Mouse (Mus musculus): ENCODE data around the gene Tmem151b. TPM values are rescaled to one million over a fixed set of nuclear protein-coding genes. Genes with fewer than 3 reads are reported as not detected.

Tmem151b gene
- polyA plus RNA-seq, 1 experiment from 2014 or later, result 4.7 TPM

DNA sequence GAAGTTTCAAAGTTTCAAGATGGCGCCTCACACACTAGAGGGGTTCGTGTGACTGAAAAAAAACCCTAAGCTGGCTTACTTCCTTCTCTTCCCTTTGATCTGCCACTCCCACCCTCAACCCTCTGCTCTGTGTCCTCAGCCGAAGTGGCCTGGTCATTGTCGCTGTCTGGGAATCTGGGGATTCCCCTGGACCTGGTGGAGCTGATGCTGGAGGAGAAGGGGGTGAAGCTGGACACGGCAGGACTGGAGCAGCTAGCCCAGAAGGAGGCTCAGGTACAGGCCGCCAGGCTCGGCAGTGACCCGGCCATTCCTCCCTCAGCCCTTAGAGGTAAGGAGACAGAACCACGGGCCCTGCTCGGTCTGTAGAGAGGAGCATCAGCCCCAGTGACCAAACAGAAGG lies 33.7 kb downstream of the Tmem151b start:
- H3K4me2 ChIP-seq, result no peak overlapping the region
- 78% methylated on average over 10 of the region's 10 CpGs for WGBS

DNA sequence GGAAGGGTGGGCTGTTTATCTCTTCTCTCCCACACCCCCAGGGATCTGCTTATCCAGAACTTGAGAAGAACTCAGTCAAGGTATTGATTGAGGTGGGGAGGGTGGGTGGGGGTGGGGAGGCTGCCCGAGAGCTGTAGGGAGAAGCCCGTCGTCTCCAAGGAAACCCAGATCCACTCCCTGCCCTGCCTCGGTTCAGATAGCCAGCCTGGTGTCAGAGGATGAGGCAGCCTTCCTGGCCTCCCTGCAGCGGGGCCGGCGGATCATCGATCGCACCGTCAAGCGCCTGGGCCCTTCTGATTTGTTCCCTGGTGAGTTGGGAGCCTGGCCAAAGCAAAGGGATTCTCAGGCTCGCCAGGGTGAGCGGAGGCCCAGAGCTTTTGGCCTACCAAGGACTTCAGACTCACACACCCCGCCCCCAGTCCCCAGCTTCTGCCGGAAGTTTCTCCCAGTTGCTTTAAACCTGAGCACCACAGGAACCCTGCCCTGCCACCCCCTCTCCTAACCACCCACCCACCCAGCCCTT lies 34.2 kb downstream of the Tmem151b start:
- Histone ChIP-seq H3K4me1 (no peaks in the 10 kb centered on the region), H3K36me3 (peaks cover 37% of the 10 kb centered on the region), H3K9me3 (no peaks in the 10 kb centered on the region), H3K4me2 (no peak overlapping the region), H3K27me3 (no peaks in the 10 kb centered on the region), H3K27ac (no peak overlapping the region), H3K9ac (no peak overlapping the region), H3K4me3 (no peak overlapping the region)
- no peak for ATAC-seq (ENCODE audit: insufficient number of reproducible peaks, low FRiP score, low TSS enrichment, low read depth)
- WGBS, result 61% methylated on average over 15 of the region's 15 CpGs

More for the DNA sequence above, 33.7 kb downstream of the Tmem151b start:
- H3K9ac ChIP-seq, result no peak overlapping the region
- no peak for ATAC-seq (ENCODE audit: insufficient number of reproducible peaks, low FRiP score, low TSS enrichment, low read depth)
- no peaks in the 10 kb centered on the region for H3K27me3 ChIP-seq
- peaks cover 36% of the 10 kb centered on the region for H3K36me3 ChIP-seq
- no peak overlapping the region for H3K27ac ChIP-seq
- no peaks in the 10 kb centered on the region; the same call in 1 of the 2 replicates for H3K4me1 ChIP-seq
- no peaks in the 10 kb centered on the region for H3K9me3 ChIP-seq
- H3K4me3 ChIP-seq, result no peak overlapping the region

DNA sequence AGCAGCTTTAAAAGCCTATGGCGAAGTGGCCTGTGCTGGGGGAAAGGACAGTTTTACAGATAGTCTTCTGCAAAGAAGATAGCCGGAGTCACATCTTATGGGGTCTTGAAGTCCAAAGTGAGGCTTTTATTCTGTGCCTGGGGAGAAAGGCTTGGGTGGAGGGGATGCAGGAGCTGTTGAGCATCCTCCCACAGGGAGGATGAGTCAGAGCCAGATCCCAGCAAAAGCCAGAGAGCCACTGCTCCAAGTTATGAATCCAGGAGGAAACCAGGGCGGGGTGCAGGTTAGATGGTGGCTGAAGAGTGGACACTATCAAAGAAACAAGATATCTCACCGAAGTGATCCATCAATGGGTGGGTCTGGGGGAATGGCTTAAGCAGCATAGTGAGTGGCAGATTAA lies 37.7 kb downstream of the Tmem151b start:
- H3K9ac ChIP-seq, result no peak overlapping the region
- no peak overlapping the region for H3K4me2 ChIP-seq
- peaks cover 36% of the 10 kb centered on the region for H3K36me3 ChIP-seq
- no peak overlapping the region for H3K27ac ChIP-seq
- H3K4me1 ChIP-seq, result peaks cover 6% of the 10 kb centered on the region
- WGBS, result 86% methylated on average over 4 of the region's 4 CpGs
- H3K9me3 ChIP-seq, result no peaks in the 10 kb centered on the region
- H3K4me3 ChIP-seq, result no peak overlapping the region
- ATAC-seq (ENCODE audit: insufficient number of reproducible peaks, low FRiP score, low TSS enrichment, low read depth), result no peak
- no peaks in the 10 kb centered on the region for H3K27me3 ChIP-seq

GRCm38 (mm10) chr17:45510871-45511270 lies 38.6 kb downstream of the Tmem151b start:
- Histone ChIP-seq H3K4me3 (no peak overlapping the region), H3K4me2 (no peak overlapping the region), H3K4me1 (peaks cover 12% of the 10 kb centered on the region), H3K9me3 (no peaks in the 10 kb centered on the region), H3K27me3 (no peaks in the 10 kb centered on the region), H3K27ac (no peak overlapping the region), H3K9ac (no peak overlapping the region), H3K36me3 (peaks cover 36% of the 10 kb centered on the region)
- no peak for ATAC-seq (ENCODE audit: insufficient number of reproducible peaks, low FRiP score, low TSS enrichment, low read depth)
- 94% methylated on average over 4 of the region's 4 CpGs for WGBS

- peak within 1 kb of the TSS; percentile 93 for H3K4me3 ChIP-seq
- peaks cover 12% of the 10 kb centered on the region for H3K4me1 ChIP-seq
- peaks cover 30% of the 10 kb centered on the region for H3K36me3 ChIP-seq
- ATAC-seq (ENCODE audit: insufficient number of reproducible peaks, low FRiP score, low TSS enrichment, low read depth), result peak; percentile 92
- H3K9me3 ChIP-seq, result no peaks in the 10 kb centered on the region
- no peaks in the 10 kb centered on the region for H3K27me3 ChIP-seq
- peak within 1 kb of the TSS; percentile 89 for H3K9ac ChIP-seq
- H3K4me2 ChIP-seq, result peak within 1 kb of the TSS; percentile 48
- H3K27ac ChIP-seq, result peak within 1 kb of the TSS; percentile 88
- WGBS, result under 1% methylated on average over 41 of the region's 42 CpGs
Measured at GRCm38 (mm10) chr17:45506700-45507189, 42.7 kb downstream of the Tmem151b start, which contains the start of gene Aars2. Gene Aars2, plus strand, starts transcription at chr17:45506841.

DNA sequence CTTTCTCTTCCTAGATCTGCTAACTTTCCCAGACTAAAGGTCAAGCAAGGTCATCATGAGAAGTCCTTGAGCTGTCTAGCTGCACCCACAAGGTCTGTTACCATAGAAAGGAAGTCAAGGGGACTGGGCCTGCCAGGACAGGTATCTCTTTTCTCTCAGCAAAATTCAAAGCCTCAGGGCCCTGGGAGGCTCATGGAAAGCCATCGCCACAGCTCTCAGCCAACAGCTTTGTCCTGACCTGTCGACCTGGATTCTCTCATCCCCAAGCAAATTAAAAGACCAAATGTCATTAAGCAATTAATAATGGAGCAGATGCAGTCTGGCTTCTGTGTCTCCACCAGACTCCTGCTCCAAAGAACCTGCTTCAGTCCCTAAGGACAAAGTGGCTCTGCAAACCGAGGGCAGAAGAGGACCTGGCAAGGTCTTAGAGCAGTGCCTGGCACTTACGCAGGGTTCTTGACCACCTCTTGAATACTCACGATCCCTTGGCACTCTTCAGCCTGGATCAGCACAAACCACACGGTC lies 43.5 kb downstream of the Tmem151b start:
- 67% methylated on average over 6 of the region's 6 CpGs for WGBS
- Histone ChIP-seq H3K27ac (no peak overlapping the region), H3K9ac (no peak overlapping the region), H3K4me1 (peaks cover 12% of the 10 kb centered on the region), H3K9me3 (no peaks in the 10 kb centered on the region), H3K27me3 (no peaks in the 10 kb centered on the region), H3K36me3 (peaks cover 27% of the 10 kb centered on the region), H3K4me3 (no peak overlapping the region), H3K4me2 (no peak overlapping the region)
- ATAC-seq (ENCODE audit: insufficient number of reproducible peaks, low FRiP score, low TSS enrichment, low read depth), result no peak

DNA sequence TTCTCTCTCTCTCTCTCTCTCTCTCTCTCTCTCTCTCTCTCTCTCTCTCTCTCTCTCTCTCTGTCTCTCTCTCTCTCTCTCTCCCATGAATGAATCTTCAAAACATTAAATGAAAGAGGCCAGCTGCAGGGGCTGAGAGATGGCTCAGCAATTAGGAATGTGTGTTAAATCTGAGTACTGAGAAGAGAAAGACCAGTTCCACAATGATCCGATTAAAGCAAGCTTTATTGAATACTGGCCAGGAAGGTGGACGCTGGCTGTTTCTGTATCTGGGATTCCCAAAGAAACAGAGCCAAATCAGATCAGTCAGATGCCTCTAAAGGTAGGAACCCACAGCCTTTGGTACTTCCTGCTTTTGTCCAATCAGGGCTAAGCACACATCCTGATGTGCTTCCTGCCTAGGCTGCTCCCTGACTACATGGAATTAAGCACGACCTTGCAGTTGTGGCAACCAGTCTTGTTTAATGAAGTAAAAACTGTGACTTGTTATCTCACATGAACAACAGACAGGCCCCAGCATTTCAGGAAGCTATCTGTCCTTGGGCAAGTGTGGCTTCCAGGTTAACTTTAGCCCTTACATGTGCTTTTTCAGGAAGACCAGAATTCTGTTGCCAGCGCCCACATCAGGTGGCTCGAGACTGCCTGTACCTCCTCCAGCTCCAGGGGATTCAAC lies 46.0 kb downstream of the Tmem151b start:
- H3K27me3 ChIP-seq, result no peaks in the 10 kb centered on the region
- no peak overlapping the region for H3K9ac ChIP-seq
- H3K4me2 ChIP-seq, result no peak overlapping the region
- H3K4me1 ChIP-seq, result peaks cover 12% of the 10 kb centered on the region
- peaks cover 5% of the 10 kb centered on the region; the same call in 1 of the 2 replicates for H3K36me3 ChIP-seq
- no peak for ATAC-seq (ENCODE audit: insufficient number of reproducible peaks, low FRiP score, low TSS enrichment, low read depth)
- no peaks in the 10 kb centered on the region for H3K9me3 ChIP-seq
- H3K27ac ChIP-seq, result no peak overlapping the region
- WGBS, result 54% methylated on average over 5 of the region's 5 CpGs
- no peak overlapping the region for H3K4me3 ChIP-seq

- Histone ChIP-seq H3K27me3 (no peaks in the 10 kb centered on the region), H3K9ac (no peak overlapping the region), H3K4me1 (peaks cover 10% of the 10 kb centered on the region), H3K36me3 (no peaks in the 10 kb centered on the region), H3K9me3 (no peaks in the 10 kb centered on the region), H3K4me3 (no peak overlapping the region), H3K27ac (no peak overlapping the region), H3K4me2 (no peak overlapping the region)
- 52% methylated on average over 4 of the region's 4 CpGs for WGBS
- ATAC-seq (ENCODE audit: insufficient number of reproducible peaks, low FRiP score, low TSS enrichment, low read depth), result no peak
Measured at GRCm38 (mm10) chr17:45502324-45502723, 47.2 kb downstream of the Tmem151b start.

DNA sequence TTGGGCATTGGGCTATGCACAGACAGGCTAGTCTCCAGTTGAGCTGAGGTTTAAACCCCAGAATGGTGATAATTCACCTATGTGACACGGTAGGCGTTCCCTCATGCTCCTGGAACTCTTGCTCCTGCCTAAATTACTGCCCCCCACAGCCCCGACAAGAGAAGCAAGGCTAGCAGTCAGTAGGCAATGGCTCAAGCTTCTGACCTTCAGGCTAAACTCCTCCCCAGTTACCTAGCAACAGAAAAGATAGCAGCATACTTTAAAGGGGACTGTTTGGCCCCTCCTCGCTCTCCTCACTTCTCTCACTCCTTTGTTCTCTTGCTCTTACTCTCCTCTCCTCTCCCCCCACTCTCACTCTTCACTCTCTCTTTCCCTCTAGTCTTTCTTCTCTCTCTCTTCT lies 48.5 kb downstream of the Tmem151b start:
- H3K36me3 ChIP-seq, result no peaks in the 10 kb centered on the region
- no peak overlapping the region for H3K4me3 ChIP-seq
- H3K9me3 ChIP-seq, result no peaks in the 10 kb centered on the region
- H3K4me1 ChIP-seq, result 0 out of 2 replicates have a peak, but pooled peaks cover under 1% of the 10 kb centered on the region
- H3K4me2 ChIP-seq, result no peak overlapping the region
- ATAC-seq (ENCODE audit: insufficient number of reproducible peaks, low FRiP score, low TSS enrichment, low read depth), result no peak
- 33% methylated on average over 4 of the region's 4 CpGs for WGBS
- no peaks in the 10 kb centered on the region for H3K27me3 ChIP-seq
- H3K27ac ChIP-seq, result no peak overlapping the region
- H3K9ac ChIP-seq, result no peak overlapping the region

- Histone ChIP-seq H3K4me2 (no peak overlapping the region), H3K36me3 (no peaks in the 10 kb centered on the region), H3K9me3 (no peaks in the 10 kb centered on the region), H3K4me3 (no peak overlapping the region), H3K27ac (no peak overlapping the region), H3K27me3 (no peaks in the 10 kb centered on the region), H3K9ac (no peak overlapping the region), H3K4me1 (no peaks in the 10 kb centered on the region)
- WGBS, result 30% methylated on average over 2 of the region's 2 CpGs
- ATAC-seq (ENCODE audit: insufficient number of reproducible peaks, low FRiP score, low TSS enrichment, low read depth), result no peak
Measured at GRCm38 (mm10) chr17:45499516-45499915, 50.0 kb downstream of the Tmem151b start.

- WGBS, result 83% methylated on average over 13 of the region's 13 CpGs
- no peak for ATAC-seq (ENCODE audit: insufficient number of reproducible peaks, low FRiP score, low TSS enrichment, low read depth)
Measured at GRCm38 (mm10) chr17:45498397-45498796, 51.1 kb downstream of the Tmem151b start.

DNA sequence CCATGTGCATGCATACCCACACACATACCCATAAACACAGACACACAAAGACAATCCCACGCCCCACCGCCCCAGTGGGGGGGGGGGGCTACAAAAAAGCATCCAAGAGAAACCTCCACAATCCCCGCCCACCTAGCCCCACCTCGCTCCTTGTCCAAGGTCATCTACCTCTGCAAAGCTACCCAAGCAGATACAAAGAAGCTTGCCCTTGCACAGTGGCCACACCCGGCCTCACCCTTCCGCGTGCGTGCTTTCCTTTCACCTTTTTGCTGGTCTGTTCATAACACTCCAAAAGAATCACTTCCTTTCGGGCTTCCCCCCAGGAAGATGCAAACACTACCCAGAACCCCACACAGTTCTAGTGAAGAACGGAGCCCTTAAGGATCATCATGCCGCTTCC lies 54.1 kb downstream of the Tmem151b start:
- Histone ChIP-seq H3K4me1 (no peaks in the 10 kb centered on the region), H3K9ac (no peak overlapping the region), H3K4me3 (no peak overlapping the region), H3K27me3 (0 out of 2 replicates have a peak, but pooled peaks cover 3% of the 10 kb centered on the region), H3K27ac (no peak overlapping the region), H3K9me3 (no peaks in the 10 kb centered on the region), H3K36me3 (no peaks in the 10 kb centered on the region), H3K4me2 (no peak overlapping the region)
- 80% methylated on average over 11 of the region's 11 CpGs for WGBS
- ATAC-seq (ENCODE audit: insufficient number of reproducible peaks, low FRiP score, low TSS enrichment, low read depth), result no peak

More at GRCm38 (mm10) chr17:45498397-45498796, 51.1 kb downstream of the Tmem151b start:
- no peaks in the 10 kb centered on the region for H3K4me1 ChIP-seq
- no peaks in the 10 kb centered on the region for H3K9me3 ChIP-seq
- no peak overlapping the region for H3K4me2 ChIP-seq
- H3K27ac ChIP-seq, result no peak overlapping the region
- H3K4me3 ChIP-seq, result no peak overlapping the region
- H3K36me3 ChIP-seq, result no peaks in the 10 kb centered on the region
- no peaks in the 10 kb centered on the region for H3K27me3 ChIP-seq
- no peak overlapping the region for H3K9ac ChIP-seq

Measured in limb, embryonic 15.5 days (tissue).